Mouse (Mus musculus) embryonic facial prominence, embryonic 10.5 days (tissue): ENCODE measurements around the gene Map10. TPM values are rescaled to one million over a fixed set of nuclear protein-coding genes. Genes with fewer than 3 reads are reported as not detected.

ENCODE experiments used
- polyA plus RNA-seq: library from polyadenylated mRNA; unstranded; fragments of >200 nt; fragmentation: Nextera tagmentation; extraction: Ambion mirVana; gene quantifications from 2 replicates; pipeline ENCODE4 v1.2.1, GENCODE M21; 2016

Map10 gene
- polyA plus RNA-seq, 1 experiment from 2014 or later, result 5.7 TPM

Other genes starting within 250 kb of the Map10 start
- 12.7 and 14.8 TPM in 2 replicates for gene Sipa1l2, start 100.0 kb upstream of the Map10 start, polyA plus RNA-seq
- 18.8 and 19.3 TPM in 2 replicates for gene Ntpcr, start 60.1 kb downstream of the Map10 start, polyA plus RNA-seq
- gene Pcnx2, start 228.5 kb downstream of the Map10 start, polyA plus RNA-seq, result 0.10 and 0.15 TPM in 2 replicates
- 0.04 and 0.06 TPM in 2 replicates for gene Map3k21, start 240.6 kb downstream of the Map10 start, polyA plus RNA-seq